Mouse (Mus musculus): Measurements from ENCODE around the gene Lrig1.

Lrig1 gene

GRCm38 (mm10) chr6:94698509-94699172 is 1.3 kb downstream of the Lrig1 start:
- no peak for DNase-seq (ENCODE audit: low spot score in 2 of 2)

GRCm38 (mm10) chr6:94697423-94697822 is 2.5 kb downstream of the Lrig1 start:
- no peak for DNase-seq (ENCODE audit: low spot score in 2 of 2)

- no peak for DNase-seq (ENCODE audit: low spot score in 2 of 2)
These were observed 3.5 kb downstream of the Lrig1 start for GRCm38 (mm10) chr6:94696182-94697080.

GRCm38 (mm10) chr6:94695121-94695930 is 4.6 kb downstream of the Lrig1 start:
- DNase-seq (ENCODE audit: low spot score in 2 of 2): no peak

- DNase-seq (ENCODE audit: low spot score in 2 of 2): no peak
These were observed 5.5 kb downstream of the Lrig1 start for GRCm38 (mm10) chr6:94694481-94694880.

GRCm38 (mm10) chr6:94693091-94693490 is 6.9 kb downstream of the Lrig1 start:
- peak; percentile 39 to 42 for DNase-seq (ENCODE audit: low spot score in 2 of 2)

- DNase-seq (ENCODE audit: low spot score in 2 of 2): no peak
These were observed 8.0 kb downstream of the Lrig1 start for GRCm38 (mm10) chr6:94692003-94692402.

- DNase-seq (ENCODE audit: low spot score in 2 of 2): no peak
These were observed 9.7 kb downstream of the Lrig1 start for GRCm38 (mm10) chr6:94690247-94690646.

- DNase-seq (ENCODE audit: low spot score in 2 of 2): no peak
These were observed 11.2 kb downstream of the Lrig1 start for GRCm38 (mm10) chr6:94688722-94689121.

- DNase-seq (ENCODE audit: low spot score in 2 of 2): no peak
These were observed 13.9 kb downstream of the Lrig1 start for GRCm38 (mm10) chr6:94686048-94686447.

- peak; percentile 46 to 52 for DNase-seq (ENCODE audit: low spot score in 2 of 2)
These were observed 14.3 kb downstream of the Lrig1 start for GRCm38 (mm10) chr6:94685611-94686010.

GRCm38 (mm10) chr6:94684844-94685557 is 15.0 kb downstream of the Lrig1 start:
- no peak for DNase-seq (ENCODE audit: low spot score in 2 of 2)

- no peak for DNase-seq (ENCODE audit: low spot score in 2 of 2)
These were observed 16.3 kb downstream of the Lrig1 start for GRCm38 (mm10) chr6:94683701-94684100.

GRCm38 (mm10) chr6:94682270-94682618 is 17.7 kb downstream of the Lrig1 start:
- DNase-seq (ENCODE audit: low spot score in 2 of 2): no peak

- no peak for DNase-seq (ENCODE audit: low spot score in 2 of 2)
These were observed 18.3 kb downstream of the Lrig1 start for GRCm38 (mm10) chr6:94681446-94682269.

- no peak for DNase-seq (ENCODE audit: low spot score in 2 of 2)
These were observed 19.1 kb downstream of the Lrig1 start for GRCm38 (mm10) chr6:94680760-94681445.

- DNase-seq (ENCODE audit: low spot score in 2 of 2): no peak
These were observed 20.7 kb downstream of the Lrig1 start for GRCm38 (mm10) chr6:94679249-94679648.

GRCm38 (mm10) chr6:94678377-94679164 is 21.4 kb downstream of the Lrig1 start:
- DNase-seq (ENCODE audit: low spot score in 2 of 2): no peak

GRCm38 (mm10) chr6:94677448-94677847 is 22.5 kb downstream of the Lrig1 start:
- no peak for DNase-seq (ENCODE audit: low spot score in 2 of 2)
